Mouse (Mus musculus): ENCODE results near the gene Sec13.

DNA sequence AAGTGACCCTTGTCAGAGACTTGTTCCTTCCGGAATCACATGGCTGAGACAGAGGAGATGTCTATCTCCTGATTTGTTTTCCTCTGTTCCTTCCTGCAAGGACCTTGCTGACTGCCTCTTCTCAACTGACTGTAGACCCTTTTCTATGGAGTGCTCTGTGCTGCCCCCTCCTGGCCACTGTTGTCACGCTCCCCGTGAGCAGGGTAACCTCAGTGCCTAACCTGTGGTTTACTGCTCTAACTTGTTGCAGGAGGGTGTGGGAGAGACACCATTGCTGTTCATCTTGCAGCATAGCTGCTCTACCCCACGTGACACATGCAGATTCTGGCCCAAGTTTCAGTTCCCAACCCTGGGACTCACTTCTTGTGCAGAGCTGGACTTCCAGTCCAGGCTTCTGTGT, 59.3 kb downstream of the Sec13 start:
- TF ChIP-seq CTCF (IDR thresholded peaks at IDR 0.05; ENCODE audit: low read depth), result peak; percentile 91
- TF ChIP-seq EP300 (IDR thresholded peaks at IDR 0.05; ENCODE audit: low read depth), result no peak
